Comparison of ENCODE assay signal across 10 mouse cellular contexts in genomic region chr12:24841115-24841879, GRCm38 (mm10). TPM values are rescaled to one million over a fixed set of nuclear protein-coding genes. Genes with fewer than 3 reads are reported as not detected.
DNase-seq lines count a peak whose midpoint lies in the region; ATAC-seq and TF ChIP-seq lines count a peak whose summit lies in the region.
"Had no signal": no experiment of that assay in that cellular context is flagged by ENCODE, and none has a peak within 500 bp of the region (broad histone marks: within the 10 kb centered on the region; RNA-seq: fewer than 3 reads in every experiment).

No protein-coding gene starts in this region.

- H3K27me3 ChIP-seq in embryonic facial prominence, embryonic 15.5 days, result no peaks in the 10 kb centered on the region
- H3K27me3 ChIP-seq in limb, embryonic 14.5 days (ENCODE audit: control insufficient read depth, insufficient read depth, low read length), result no peaks in the 10 kb centered on the region

- H3K27ac ChIP-seq in layer of hippocampus, adult 2 months, result no peak overlapping the region
- H3K27ac ChIP-seq in embryonic facial prominence, embryonic 15.5 days (replicated peaks), result 0 out of 2 replicates have a peak overlapping the region, but pooled peaks have one; percentile 36
- H3K27ac ChIP-seq in limb, embryonic 14.5 days (replicated peaks; ENCODE audit: low read depth, low read length), result no peak overlapping the region
- H3K27ac ChIP-seq: macrophage had no signal

- H3K9ac ChIP-seq in embryonic facial prominence, embryonic 15.5 days, result no peak overlapping the region
- H3K9ac ChIP-seq in limb, embryonic 14.5 days (ENCODE audit: low read depth, low read length, severe bottlenecking), result no peak overlapping the region

- no peaks in the 10 kb centered on the region for H3K36me3 ChIP-seq in embryonic facial prominence, embryonic 15.5 days
- no peaks in the 10 kb centered on the region for H3K36me3 ChIP-seq in limb, embryonic 14.5 days (ENCODE audit: control insufficient read depth, insufficient read depth, low read length)

- H3K4me1 ChIP-seq in embryonic facial prominence, embryonic 15.5 days, result peaks cover 52% of the 10 kb centered on the region
- peaks cover 58% of the 10 kb centered on the region for H3K4me1 ChIP-seq in limb, embryonic 14.5 days (ENCODE audit: control insufficient read depth, insufficient read depth, low read length)

- no peaks in the 10 kb centered on the region for H3K9me3 ChIP-seq in embryonic facial prominence, embryonic 15.5 days (replicated peaks)
- no peaks in the 10 kb centered on the region for H3K9me3 ChIP-seq in limb, embryonic 14.5 days (ENCODE audit: control insufficient read depth, low read length)

- no peak overlapping the region for H3K4me3 ChIP-seq in layer of hippocampus, adult 2 months
- no peak overlapping the region for H3K4me3 ChIP-seq in embryonic facial prominence, embryonic 15.5 days (replicated peaks)
- no peak overlapping the region for H3K4me3 ChIP-seq in limb, embryonic 14.5 days (replicated peaks; ENCODE audit: low read length)

- TF ChIP-seq POLR2A in brain, embryonic 14.5 days (IDR thresholded peaks at IDR 0.05; ENCODE audit: borderline replicate concordance, extremely low read depth, insufficient read depth, insufficient read length, poor library complexity, severe bottlenecking), result no peak
- no peak for TF ChIP-seq POLR2A in limb, embryonic 14.5 days (IDR thresholded peaks at IDR 0.05; ENCODE audit: borderline replicate concordance, extremely low read depth, insufficient read depth, insufficient read length)

- no peak overlapping the region for H3K4me2 ChIP-seq in embryonic facial prominence, embryonic 15.5 days (replicated peaks)
- no peak overlapping the region for H3K4me2 ChIP-seq in limb, embryonic 14.5 days (replicated peaks; ENCODE audit: low read depth, low read length, severe bottlenecking)

- TF ChIP-seq CTCF in layer of hippocampus, adult 2 months (conservative IDR thresholded peaks at IDR 0.05), result peak; percentile 44
- no peak for TF ChIP-seq CTCF in brain, embryonic 14.5 days (IDR thresholded peaks at IDR 0.05; ENCODE audit: borderline replicate concordance, extremely low read depth, insufficient read depth, insufficient read length)

- DNase-seq in layer of hippocampus, adult 2 months (ENCODE audit: low spot score in 2 of 2), result no peak
- no peak for DNase-seq in layer of hippocampus, adult 9-11 months
- DNase-seq in brain, embryonic 14.5 days (ENCODE audit: low read depth), result peak; percentile 77
- peak; percentile 85 for DNase-seq in limb, embryonic 14.5 days (ENCODE audit: low spot score)
- no peak for DNase-seq in ovary, adult 18-20 months (ENCODE audit: low spot score)
- no peak for DNase-seq in right cerebral cortex, adult 18-20 months

- 49% methylated on average over 9 of the region's 9 CpGs for WGBS in embryonic facial prominence, embryonic 15.5 days
- 47% methylated on average over 9 of the region's 9 CpGs for WGBS in limb, embryonic 14.5 days

- no peak for ATAC-seq in embryonic facial prominence, embryonic 15.5 days (ENCODE audit: insufficient number of reproducible peaks, low FRiP score, low TSS enrichment, low read depth)
- ATAC-seq in limb, embryonic 14.5 days (ENCODE audit: low FRiP score, low read depth), result 0 out of 2 replicates have a peak, but pooled peaks have one; percentile 58
- ATAC-seq in inflammation-experienced regulatory T-cells, adult 6 months, result no peak
- ATAC-seq: activated CD4-positive, CD25-positive, alpha-beta regulatory T cell, adult 4 months had no signal

RNA-seq across cellular contexts. Expression of gene Mboat2, which starts 10.6 kb away (rescaled TPM):
- total RNA-seq in layer of hippocampus, adult 2 months (2021), result 10 to 100 TPM; 87.0 to 99.6 TPM
- 25.0 and 31.8 TPM in 2 replicates for polyA plus RNA-seq in brain, embryonic 14.5 days (2012; rRNA removed)
- 64.8 and 69.0 TPM in 2 replicates for polyA plus RNA-seq in embryonic facial prominence, embryonic 15.5 days (2015; fragmentation: Nextera tagmentation; extraction: Ambion mirVana)
- polyA plus RNA-seq in limb, embryonic 14.5 days (2012; rRNA removed), result 24.7 and 25.2 TPM in 2 replicates
- polyA plus RNA-seq in limb, embryonic 14.5 days (2014; fragmentation: Nextera tagmentation; extraction: Ambion mirVana), result 66.4 and 70.5 TPM in 2 replicates
- polyA plus RNA-seq in inflammation-experienced regulatory T-cells, adult 6 months (2017; shearing (Covaris generic)), result not detected
- polyA plus RNA-seq: macrophage had no signal

Comparison
In these comparisons a context has a peak if more than half of its experiments do, and no peak if none do; other contexts are left out.
1. DNase-seq: peak in brain, embryonic 14.5 days (single experiment) and limb, embryonic 14.5 days (single experiment); none in layer of hippocampus, adult 2 months (0 of 2), layer of hippocampus, adult 9-11 months (single experiment), ovary, adult 18-20 months (single experiment) and right cerebral cortex, adult 18-20 months (single experiment).
2. RNA of gene Mboat2, which starts 10.6 kb away (polyA plus RNA-seq): 24.7 to 70.5 TPM in limb, embryonic 14.5 days, 64.8 to 69.0 TPM in embryonic facial prominence, embryonic 15.5 days and 25.0 to 31.8 TPM in brain, embryonic 14.5 days; not detected in inflammation-experienced regulatory T-cells, adult 6 months; every median in the first group is over 10 times any median in the second.